In genomic region chr4:46535840-46536361, GRCm38 (mm10) we compare ENCODE assay signal across 8 mouse cellular contexts. TPM values are rescaled to one million over a fixed set of nuclear protein-coding genes. Genes with fewer than 3 reads are reported as not detected.
A peak's percentile ranks its signal among the peaks of the same experiment; 100 is the strongest.
DNase-seq lines count a peak whose midpoint lies in the region; ATAC-seq lines count a peak whose summit lies in the region.

TSS of gene Trim14 (minus strand) at chr4:46536141.

- WGBS in embryonic facial prominence, embryonic 12.5 days, result under 1% methylated on average over 42 of the region's 46 CpGs
- under 1% methylated on average over 46 of the region's 46 CpGs for WGBS in limb, embryonic 12.5 days
- 2% methylated on average over 46 of the region's 46 CpGs for WGBS in midbrain, embryonic 12.5 days

- H3K9me3 ChIP-seq in embryonic facial prominence, embryonic 12.5 days, result no peaks in the 10 kb centered on the region
- no peaks in the 10 kb centered on the region for H3K9me3 ChIP-seq in limb, embryonic 12.5 days
- H3K9me3 ChIP-seq in midbrain, embryonic 12.5 days, result no peaks in the 10 kb centered on the region

- peaks cover 56% of the 10 kb centered on the region for H3K27me3 ChIP-seq in embryonic facial prominence, embryonic 12.5 days
- H3K27me3 ChIP-seq in limb, embryonic 12.5 days, result peaks cover 74% of the 10 kb centered on the region
- H3K27me3 ChIP-seq in midbrain, embryonic 12.5 days, result peaks cover 66% of the 10 kb centered on the region

- H3K4me3 ChIP-seq in embryonic facial prominence, embryonic 12.5 days, result peak within 1 kb of the TSS; percentile 43
- H3K4me3 ChIP-seq in limb, embryonic 12.5 days (replicated peaks), result peak within 1 kb of the TSS; percentile 56
- peak within 1 kb of the TSS; percentile 45 for H3K4me3 ChIP-seq in midbrain, embryonic 12.5 days

- ATAC-seq in embryonic facial prominence, embryonic 12.5 days (ENCODE audit: insufficient number of reproducible peaks, insufficient read depth, low FRiP score, low TSS enrichment), result peak; percentile 35
- ATAC-seq in limb, embryonic 12.5 days (ENCODE audit: insufficient number of reproducible peaks, insufficient read depth, low FRiP score, low TSS enrichment, low read depth), result peak; percentile 47
- no peak for ATAC-seq in midbrain, embryonic 12.5 days (ENCODE audit: low FRiP score, low read depth)

- peak; percentile 36 for DNase-seq in urinary bladder, postnatal 14 days (ENCODE audit: low spot score)
- DNase-seq in urinary bladder, postnatal 25 days (ENCODE audit: low spot score), result no peak
- DNase-seq in heart, postnatal 14 days, result peak; percentile 29 to 30
- DNase-seq in thymus, adult 18-20 months, result peak; percentile 48 to 67
- no peak for DNase-seq in frontal cortex, adult 2 months (ENCODE audit: extremely low spot score in 1 of 2, low spot score in 1 of 2)

- no peak within 1 kb of the TSS for H3K27ac ChIP-seq in embryonic facial prominence, embryonic 12.5 days
- no peak within 1 kb of the TSS for H3K27ac ChIP-seq in limb, embryonic 12.5 days
- H3K27ac ChIP-seq in midbrain, embryonic 12.5 days (replicated peaks), result no peak within 1 kb of the TSS

- H3K4me1 ChIP-seq in embryonic facial prominence, embryonic 12.5 days, result peaks cover 11% of the 10 kb centered on the region
- peaks cover 20% of the 10 kb centered on the region; the same call in 1 of the 2 replicates for H3K4me1 ChIP-seq in limb, embryonic 12.5 days (replicated peaks)
- H3K4me1 ChIP-seq in midbrain, embryonic 12.5 days, result peaks cover 14% of the 10 kb centered on the region

- H3K36me3 ChIP-seq in embryonic facial prominence, embryonic 12.5 days, result no peaks in the 10 kb centered on the region
- no peaks in the 10 kb centered on the region for H3K36me3 ChIP-seq in limb, embryonic 12.5 days
- H3K36me3 ChIP-seq in midbrain, embryonic 12.5 days, result no peaks in the 10 kb centered on the region

- intact Hi-C loops in heart, postnatal 14 days (cut with DNase I), result no loop called here

- peak within 1 kb of the TSS; percentile 65 for H3K4me2 ChIP-seq in embryonic facial prominence, embryonic 12.5 days (replicated peaks)
- H3K4me2 ChIP-seq in limb, embryonic 12.5 days, result peak within 1 kb of the TSS; percentile 81
- H3K4me2 ChIP-seq in midbrain, embryonic 12.5 days (replicated peaks), result peak within 1 kb of the TSS; percentile 64

- H3K9ac ChIP-seq in embryonic facial prominence, embryonic 12.5 days, result 0 out of 2 replicates have a peak within 1 kb of the TSS, but pooled peaks have one; percentile 38
- peak within 1 kb of the TSS; percentile 56 for H3K9ac ChIP-seq in limb, embryonic 12.5 days (replicated peaks)
- H3K9ac ChIP-seq in midbrain, embryonic 12.5 days (replicated peaks), result no peak within 1 kb of the TSS; the same call in 1 of the 2 replicates

RNA-seq across cellular contexts. Expression of gene Trim14, which starts in this region (rescaled TPM):
- polyA plus RNA-seq in embryonic facial prominence, embryonic 12.5 days (2016; fragmentation: Nextera tagmentation; extraction: Ambion mirVana), result 1.0 and 1.5 TPM in 2 replicates
- total RNA-seq in heart, postnatal 14 days (2021), result 1 to 10 TPM; 1.3 to 3.4 TPM
- polyA plus RNA-seq in limb, embryonic 12.5 days (2016; fragmentation: Nextera tagmentation; extraction: Ambion mirVana), result 0.43 and 1.3 TPM in 2 replicates
- 0.52 and 1.4 TPM in 2 replicates for polyA plus RNA-seq in midbrain, embryonic 12.5 days (2016; fragmentation: Nextera tagmentation; extraction: Ambion mirVana)
- 1.00 and 1.1 TPM in 2 replicates for polyA plus RNA-seq in frontal cortex, adult 2 months (2012; rRNA removed)

Comparison
In these comparisons a context has a peak if more than half of its experiments do, and no peak if none do; other contexts are left out.
1. DNase-seq: peak in urinary bladder, postnatal 14 days (single experiment), heart, postnatal 14 days (2 of 2) and thymus, adult 18-20 months (2 of 2); none in urinary bladder, postnatal 25 days (single experiment) and frontal cortex, adult 2 months (0 of 2).
2. Peak in every context shown above with its lines, with median percentiles within 50 percentile points of each other: H3K4me2 ChIP-seq and H3K4me3 ChIP-seq.